Mouse (Mus musculus): ENCODE measurements around the gene Lpin3.
A peak's percentile ranks its signal among the peaks of the same experiment; 100 is the strongest.

The Lpin3 gene

DNA sequence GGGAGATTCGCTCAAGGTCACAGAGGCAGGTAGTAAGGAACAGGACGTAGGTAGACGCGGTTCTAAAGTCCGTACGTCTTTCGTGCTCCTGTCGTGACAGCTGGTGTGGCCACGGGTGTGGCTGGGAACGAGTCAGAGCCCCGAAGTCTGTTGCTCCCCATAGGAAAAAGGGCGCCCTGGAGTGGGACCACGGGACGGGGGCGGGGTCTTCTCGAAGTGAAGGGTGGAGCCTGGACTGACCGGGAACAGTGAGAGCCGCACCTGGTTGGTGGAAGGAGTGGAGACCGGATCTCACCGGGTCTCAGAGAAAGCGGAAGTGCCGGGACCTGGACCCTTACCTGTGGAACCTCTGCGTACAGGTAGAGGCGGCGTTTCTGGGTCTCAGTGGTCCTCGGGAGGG lies 7.4 kb downstream of the Lpin3 start:
- DNase-seq: peak; percentile 38

DNA sequence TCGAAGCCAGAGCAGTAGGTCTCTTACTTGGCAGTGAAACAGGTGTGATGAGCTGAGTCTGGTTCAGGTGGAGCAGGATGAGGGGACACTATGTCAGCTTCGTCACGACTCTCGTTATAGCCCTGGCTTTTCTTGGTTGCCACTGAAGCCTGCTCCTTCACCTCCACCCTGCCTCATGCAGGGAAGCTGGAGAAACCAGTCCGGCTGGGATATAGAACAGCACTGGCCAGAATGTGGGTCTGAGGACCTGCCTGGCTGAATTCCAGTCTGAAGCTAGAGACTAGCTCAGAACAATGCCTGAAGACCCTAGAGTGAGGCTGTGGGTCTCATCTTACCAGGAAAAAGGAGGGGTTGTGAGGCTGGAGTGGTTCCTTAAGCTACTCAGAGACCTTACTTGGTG lies 10.6 kb downstream of the Lpin3 start:
- no peak for DNase-seq

DNA sequence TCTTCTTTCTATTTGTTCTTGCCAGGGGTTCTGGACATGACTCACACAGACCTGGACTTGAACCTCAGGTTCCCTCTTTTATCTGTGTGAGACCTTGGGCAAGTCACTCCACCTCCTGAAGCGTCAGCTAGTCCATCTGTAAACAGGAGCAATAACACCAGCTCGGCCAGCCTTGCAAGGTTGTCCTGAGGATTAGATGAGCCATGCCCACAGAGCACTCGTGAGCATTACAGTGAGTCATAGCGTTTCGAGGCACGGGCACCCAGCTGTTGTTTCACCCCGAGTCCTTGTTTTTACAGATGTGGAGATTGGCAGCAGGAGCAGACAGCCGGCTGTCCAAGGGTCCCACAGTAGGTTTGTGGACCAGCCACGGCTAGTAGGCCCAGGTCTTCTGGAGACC lies 11.2 kb downstream of the Lpin3 start:
- DNase-seq: no peak

DNA sequence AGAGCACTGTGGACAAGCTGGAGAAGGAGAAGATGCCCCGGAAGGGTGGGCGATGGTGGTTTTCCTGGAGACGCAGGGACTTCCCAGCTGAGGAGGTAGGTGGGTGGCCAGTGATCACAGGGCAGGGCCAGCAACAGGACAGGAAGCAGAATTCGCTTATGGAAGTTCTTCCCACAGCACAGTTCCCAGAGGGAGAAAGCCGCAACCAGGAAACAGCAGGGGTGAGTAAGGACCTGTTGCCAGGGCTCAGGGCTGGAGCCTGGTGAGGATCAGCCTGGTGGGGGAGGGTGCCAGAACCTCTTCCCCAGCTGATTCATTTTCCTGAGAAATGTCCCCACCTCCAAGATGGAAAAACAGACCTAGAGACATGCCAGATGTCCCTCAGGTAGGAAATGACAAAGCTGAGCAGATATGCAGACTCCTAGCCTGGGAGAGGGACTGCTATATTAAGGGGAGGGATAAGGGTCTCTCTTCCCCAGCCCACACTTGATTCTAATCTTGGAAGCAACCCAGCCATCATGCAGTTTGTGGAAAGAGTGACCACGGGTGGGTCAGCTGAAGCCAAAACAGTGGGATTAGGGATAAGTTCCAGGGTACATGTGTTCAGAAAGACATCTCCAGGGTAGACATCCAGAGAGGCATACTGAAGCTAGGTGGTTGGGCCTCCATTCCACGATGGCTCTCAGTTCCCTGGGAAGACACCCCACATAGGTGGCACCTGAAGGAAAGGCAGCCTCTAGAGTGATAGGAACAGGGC lies 21.4 kb downstream of the Lpin3 start:
- no peak for DNase-seq

DNA sequence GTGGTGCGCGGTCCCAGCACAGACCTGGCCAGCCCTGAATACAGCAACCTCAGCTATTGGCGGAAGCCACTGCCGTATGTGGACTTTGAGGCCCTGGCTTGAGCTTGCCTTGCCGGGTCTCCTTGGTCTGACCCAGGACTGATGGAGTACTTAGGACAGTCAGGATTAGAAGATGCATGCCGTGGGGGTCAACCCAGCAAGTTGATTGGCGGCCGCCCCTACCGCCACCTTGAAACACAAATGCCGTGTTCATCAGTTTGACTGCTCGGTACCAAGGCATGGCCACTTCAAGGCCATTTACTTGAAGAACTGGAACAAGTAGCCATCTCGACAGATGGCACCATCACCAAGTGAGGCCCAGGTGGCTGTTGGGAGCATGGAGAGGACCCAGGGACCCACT lies 24.8 kb downstream of the Lpin3 start:
- DNase-seq: peak; percentile 36

DNA sequence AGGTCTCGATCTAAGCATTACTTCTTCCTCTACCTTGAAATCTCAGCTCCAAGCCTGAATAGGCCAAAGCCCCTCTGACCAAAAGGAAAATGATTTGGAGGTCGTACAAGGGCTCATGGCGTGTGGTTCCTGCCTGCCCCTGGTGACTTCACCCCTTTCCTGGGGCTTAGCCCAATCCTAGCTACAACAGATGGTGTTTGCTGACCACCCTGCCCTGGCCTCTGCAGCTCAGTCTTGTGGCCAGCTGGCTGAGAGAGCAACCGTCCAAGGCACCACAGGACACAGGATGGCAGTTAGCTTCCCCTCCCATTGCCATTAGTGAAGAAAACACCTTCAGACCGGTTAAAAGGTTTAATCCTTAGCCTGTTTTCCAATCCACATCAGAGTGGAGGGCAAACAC lies 25.6 kb downstream of the Lpin3 start:
- DNase-seq: peak; percentile 80

DNA sequence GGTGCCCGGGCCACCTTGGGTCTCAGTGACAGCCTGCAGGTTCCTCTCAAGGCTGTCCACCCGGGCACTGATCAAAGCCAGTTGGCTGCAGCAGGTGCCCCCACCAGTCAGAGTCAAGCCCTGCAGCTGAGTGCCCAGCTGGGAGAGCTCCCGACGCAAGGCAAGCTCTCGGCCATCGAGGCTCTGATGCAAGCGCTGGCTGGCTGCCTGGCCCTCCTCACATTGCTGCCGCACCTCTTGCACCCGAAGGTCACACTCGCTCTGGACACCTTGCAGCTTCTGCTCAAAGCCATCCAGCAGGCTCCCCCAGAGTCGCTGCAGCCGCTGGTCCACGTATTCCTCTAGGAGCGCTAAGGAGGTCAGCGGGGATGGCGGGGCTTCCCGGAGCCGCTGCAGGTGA lies 28.1 kb downstream of the Lpin3 start:
- DNase-seq: peak; percentile 27

DNA sequence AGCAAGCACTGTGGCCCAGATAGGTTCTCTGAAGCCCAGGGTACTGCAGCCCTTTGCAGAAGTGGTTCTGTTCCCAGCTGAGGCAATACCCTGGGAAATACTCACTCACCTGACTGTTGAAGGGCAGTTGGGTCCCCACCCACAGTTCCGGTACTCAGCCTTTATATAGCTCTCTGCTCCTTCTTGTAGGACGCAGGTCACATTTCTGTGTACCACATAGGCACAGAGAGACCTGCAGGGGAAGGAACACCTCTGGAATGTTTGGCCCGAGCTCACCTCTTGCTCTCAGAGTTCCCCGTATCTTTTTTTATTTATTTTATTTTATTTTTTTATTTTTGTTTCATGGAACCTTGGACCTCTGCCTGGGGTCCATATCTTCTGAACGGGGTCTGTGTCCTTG lies 30.2 kb downstream of the Lpin3 start:
- no peak for DNase-seq

DNA sequence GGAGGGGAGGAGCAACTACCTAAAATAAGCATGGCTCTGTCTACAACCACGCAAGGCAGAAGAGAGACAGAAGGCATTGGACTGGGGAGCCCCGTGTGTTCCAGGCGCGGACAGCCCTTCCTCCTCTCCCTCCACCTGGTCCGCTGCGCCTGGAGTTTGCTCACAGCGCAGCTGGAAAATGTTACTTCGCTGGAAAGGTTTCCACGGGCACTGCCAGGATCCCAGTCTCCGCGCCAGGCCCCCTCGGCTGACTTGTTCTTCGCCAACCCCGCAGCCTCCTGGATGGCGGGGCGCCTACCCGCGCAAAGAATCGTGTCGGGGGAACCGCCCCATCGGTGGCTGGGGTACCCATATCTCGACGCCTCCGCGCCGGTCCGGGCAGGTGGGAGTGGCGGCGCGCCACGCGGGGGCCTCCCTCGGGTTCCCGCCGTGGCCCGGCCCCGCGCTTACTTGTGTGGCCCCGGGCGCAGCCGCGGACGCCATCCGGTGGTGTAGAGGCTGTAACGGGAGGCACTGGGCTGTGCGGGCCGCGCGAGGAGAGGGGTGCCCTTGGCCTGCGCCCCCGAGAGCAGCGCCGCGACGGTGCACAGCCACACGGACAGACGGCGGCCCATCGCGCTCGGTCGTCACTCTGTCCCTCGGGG lies 31.2 kb downstream of the Lpin3 start:
- DNase-seq: peak; percentile 40

DNA sequence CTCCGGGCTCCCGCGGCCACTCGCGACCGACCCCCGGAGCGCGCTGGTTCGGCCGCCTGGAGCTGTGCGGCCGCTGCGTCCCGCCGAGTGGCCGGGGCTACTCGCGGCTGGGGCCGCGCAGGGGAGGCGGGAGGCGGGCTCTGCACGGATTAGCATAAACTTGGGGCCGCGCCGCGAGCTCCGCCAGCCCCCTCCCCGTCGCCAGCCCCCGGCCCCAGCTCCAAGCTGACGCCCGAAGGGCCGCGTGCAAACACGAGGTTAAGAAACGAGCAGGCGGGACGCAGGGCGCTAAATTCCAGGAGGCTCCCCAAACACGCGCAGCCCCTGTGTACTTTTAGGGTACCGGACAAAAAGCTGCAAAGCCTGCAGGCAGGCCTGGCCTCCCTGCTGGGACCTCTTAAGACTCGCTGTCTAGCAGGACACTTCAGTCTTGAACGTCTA lies 31.8 kb downstream of the Lpin3 start, which contains the start of gene Emilin3:
Gene Emilin3, minus strand, starts transcription at position 98 of the 441 bp plus-strand sequence.
- DNase-seq: no peak

DNA sequence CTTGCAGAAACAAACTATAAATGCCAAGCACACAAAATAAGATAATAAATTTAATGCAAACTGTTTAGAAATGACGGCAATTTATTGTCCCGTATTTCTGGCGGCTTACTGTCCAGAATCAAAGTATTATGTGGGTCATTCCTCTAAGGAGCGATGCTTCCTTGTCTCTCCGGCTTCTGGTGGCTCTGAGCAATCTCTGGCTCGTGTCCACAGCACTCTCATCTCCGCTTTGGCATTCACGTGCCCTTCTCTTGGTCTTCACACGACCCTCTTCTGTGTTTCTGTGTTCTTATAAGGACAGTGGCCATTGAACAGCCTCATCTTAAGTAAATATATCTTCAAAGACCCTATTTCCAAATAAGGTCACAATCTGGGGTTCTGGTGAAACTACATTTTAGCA lies 34.2 kb downstream of the Lpin3 start:
- DNase-seq: no peak

DNA sequence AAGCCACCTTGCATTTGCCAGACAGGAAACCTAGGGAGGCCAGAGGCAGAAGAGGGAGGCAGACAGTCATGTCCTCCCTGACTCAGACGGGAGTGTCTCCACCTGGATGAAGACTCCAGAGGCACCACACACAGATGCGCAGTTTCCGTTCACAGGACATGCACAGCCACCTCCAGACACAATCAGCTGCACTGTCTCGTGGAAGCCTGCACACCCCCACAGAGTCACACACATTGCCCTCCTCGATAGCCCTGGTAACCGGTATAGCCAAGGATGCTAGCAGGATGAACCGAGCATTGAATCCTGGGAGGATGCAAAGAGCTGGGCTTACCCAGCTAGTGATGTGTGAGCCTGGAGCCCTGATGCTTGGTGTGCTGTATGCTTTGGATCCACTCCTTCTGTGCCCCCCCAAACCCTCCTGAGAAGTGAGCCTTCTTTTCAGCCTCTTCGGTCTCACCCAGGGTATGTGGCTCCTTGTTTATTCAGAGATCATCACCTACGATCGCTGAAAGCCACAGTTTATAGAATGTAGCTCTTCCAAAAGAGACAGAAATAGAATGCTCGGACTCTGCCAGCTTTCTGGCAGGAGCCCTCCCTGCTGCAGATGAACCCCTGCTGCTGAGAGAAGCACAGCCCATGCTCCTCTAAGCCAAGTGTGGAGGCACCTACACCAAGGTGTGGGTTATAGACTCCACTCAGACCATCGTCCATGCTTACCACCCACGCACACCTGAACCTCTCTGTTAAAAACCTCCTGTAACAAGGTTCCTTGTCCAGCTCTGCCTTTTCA lies 35.5 kb downstream of the Lpin3 start:
- peak; percentile 48 for DNase-seq

DNA sequence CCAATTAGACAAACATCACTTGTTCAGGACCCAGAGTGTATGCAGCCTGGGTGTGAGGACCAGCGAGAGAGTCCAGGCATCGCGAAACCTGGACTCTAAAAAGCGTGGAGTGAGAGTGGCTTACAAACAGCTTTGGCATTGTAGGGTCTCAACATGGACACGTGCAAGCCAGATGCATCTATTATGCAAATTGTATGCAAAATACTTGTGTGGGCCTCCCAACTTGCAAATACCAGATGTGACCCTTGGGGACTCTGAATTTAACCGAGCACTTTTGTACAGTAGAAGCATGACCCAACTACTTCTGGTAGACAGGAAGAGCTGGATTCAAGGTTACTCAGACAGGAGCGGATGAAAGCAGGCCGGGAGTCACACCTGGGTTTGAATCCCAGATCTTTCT lies 36.2 kb downstream of the Lpin3 start:
- DNase-seq: no peak

DNA sequence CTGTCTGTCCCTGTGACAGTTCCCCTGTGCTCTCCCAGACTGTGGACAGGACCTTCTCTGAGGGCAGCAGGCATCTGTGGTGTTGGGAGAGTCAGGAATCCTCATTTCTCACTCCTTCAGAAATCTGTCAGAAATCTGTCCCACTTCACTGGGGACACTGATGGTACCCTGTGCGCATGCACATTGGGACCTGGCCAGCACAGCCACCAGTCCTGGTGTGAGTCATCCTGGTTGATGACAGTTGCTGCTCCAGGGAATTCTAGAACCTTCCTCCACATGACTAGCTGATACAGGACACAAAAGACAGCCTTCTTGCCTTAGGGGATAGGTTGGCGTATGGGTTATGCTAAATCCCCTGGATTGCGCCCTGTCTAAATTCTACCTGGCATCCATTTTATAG lies 36.8 kb downstream of the Lpin3 start:
- DNase-seq: no peak

DNA sequence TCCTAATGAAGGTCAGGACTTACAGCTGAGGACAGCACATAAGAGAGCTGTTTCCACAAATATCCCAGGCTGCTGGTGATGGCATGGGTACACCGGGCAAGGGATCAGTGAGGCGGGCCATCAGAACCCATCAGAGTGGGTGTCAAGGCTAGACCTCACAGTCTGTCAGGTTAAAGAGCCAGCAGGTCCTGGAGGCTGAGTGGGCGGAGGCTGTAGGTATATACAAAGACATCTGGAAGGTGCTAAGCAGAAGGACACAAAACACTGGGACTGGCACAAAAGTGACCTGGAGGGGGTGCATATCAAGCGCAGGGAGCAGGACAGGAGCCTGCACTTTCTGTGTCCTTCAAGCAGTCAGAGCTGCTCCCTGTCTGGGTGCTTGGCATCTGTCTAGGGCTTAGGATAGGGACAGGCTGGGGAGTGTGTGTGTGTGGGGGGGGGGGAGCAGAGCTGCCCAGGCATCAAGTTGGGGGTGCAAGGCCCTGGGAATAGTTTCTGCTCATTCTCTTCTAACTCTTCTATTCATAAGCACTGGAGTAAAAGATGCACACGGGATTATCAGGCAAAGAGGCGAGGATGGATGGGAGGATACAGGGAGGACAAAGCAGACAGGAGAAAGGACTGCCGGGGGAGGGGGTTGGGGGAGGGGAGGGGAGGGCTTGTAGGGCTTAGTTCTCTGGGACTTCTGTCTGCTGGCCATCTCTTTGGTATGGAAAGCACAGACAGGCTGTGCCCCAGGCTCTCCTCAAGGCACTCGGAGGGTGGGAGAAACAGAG lies 37.9 kb downstream of the Lpin3 start:
- no peak for DNase-seq

DNA sequence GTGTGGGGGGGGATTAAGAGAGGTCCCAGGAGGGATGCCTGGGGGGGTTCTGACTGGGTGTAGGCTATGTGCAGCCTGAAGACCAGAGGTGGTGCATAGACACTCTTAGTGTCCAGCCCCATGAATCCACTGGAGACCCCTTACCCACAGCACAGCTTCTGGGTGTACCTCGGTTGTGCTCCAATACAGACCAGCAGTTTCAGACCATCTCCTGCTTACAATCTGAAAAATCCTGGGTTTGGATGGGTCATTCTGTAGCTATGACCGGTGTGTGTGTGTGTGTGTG lies 38.4 kb downstream of the Lpin3 start:
- DNase-seq: no peak

DNA sequence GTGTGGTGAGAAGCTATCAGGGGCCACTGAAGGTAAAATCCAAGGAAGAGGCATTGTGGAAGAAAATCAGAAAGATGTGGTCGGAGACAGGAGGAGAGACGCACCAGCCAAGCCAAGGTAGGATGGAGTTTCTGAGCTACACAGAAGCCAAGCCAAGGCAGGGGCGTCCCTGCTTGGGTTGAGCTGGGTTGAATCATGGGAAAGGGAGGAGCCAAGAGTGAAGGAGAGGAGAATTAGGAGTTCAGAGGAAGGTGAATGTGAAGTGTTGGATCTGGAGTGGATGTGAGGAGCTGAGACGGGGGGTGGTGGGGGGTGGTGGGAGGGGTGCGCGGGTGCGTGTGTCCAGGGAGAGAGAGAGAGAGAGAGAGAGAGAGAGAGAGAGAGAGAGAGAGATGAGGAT lies 40.8 kb downstream of the Lpin3 start:
- DNase-seq: no peak

DNA sequence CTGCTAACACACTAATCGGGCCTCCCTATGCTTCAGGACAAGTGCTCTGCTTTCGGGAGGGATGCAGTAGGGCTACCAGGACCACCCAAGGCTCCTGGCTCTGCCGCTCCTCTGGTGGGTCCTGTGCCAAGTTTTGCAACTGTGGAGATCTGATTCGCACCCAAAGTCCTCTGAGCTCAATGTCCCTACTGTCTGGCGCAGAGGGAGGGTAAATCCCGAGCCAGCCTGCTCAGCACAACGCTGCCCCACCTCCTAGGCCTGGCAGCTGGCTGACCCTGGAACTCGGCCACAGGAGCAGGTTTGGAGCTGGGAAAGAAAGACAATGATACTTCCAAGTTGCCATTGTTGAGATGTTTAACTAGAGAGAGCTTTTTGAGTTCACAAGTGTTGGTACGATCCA lies 44.7 kb downstream of the Lpin3 start:
- no peak for DNase-seq

DNA sequence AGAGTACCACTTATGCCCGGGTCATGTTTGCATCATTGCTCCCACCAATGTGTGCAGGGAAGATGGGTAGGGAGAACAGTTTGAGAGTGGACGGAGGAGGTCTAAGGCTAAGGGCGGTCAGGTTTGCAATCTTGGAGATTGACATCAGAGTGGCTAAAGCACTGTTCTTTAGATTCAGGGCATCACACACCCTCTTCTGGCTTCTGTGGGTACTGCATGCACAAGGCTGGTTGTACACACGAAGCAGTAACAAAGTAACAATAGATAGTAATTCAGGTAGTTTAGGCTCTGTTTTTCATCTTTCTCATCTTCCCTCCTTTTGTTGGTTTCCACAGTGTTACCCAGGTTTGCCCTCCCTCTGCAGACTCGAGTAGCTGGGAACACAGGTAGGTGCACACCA lies 50.9 kb downstream of the Lpin3 start:
- DNase-seq: no peak

DNA sequence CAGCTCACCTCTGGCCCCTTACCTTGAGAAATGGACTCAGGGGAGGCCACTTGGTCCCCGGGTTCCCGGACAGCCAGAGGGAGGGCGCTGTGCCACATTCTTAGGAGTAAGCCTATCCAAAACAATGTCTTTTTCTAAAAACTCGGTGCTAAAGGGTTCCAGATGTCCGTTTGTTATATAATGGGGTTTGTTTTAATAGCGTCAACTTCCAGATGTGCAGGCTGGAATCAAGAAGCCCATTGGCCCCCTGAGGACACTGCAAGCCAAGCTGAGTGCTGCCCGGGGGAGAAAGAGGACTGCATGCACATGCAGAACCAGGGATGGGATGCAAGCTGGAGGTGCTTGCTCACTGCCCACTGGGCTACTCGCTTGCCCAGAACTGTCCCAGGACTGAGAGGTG lies 51.9 kb downstream of the Lpin3 start:
- no peak for DNase-seq

DNA sequence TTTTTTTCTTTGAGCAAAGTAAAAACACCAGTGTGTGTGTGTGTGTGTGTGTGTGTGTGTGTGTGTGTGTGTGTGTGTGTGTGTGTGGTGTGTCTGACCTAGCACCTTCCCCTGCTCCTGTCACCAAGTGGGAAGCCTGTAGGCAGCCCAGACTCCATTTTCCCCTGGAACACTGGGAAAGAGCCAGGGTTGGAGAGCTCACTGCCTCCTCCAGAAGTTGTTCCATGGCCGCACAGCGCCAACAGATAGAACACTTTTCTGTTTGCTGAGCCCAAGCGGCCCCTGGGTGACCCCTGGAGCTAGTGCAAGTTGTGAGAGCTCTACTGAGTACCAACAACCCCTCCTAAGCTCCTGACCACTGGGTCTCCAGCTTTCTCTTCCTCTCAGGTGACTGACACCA lies 52.5 kb downstream of the Lpin3 start:
- no peak for DNase-seq

DNA sequence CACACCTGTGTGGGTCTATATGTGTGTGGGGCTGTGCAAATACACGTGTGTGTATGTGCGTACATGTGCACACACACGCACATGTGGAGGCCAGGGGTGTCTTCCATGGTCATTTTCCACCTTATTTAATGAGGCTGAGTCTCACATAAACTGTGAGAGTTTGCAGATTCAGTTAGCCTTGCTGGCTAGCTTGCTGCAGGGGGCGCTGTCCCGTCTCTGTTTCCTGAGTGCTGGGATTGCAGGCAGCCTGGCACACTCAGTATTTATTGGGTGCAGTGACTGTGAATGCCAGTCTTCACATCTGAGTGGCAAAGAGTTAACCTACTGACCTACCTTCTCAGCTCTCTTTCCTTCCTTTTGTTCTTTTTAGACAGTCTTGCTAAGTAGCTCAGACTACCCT lies 53.4 kb downstream of the Lpin3 start:
- DNase-seq: no peak

DNA sequence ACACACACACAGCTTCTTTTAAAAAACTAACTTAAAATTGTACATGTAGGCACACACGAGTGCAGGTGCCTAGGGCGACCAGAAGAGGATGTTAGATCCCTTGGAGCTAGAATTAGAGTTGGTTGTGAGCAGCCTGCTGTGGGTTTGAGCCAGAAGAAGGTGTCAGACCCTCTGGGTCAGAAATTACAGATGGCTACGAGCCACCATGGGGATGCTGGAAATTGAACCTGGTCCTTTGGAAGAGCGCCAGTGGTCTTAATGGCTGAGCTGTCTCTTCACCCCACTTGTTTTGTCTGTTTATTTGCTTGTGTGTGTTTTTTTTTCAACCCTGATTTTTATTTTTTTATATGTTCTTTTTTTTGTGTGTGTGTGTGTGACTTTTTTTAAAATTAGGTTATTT lies 54.0 kb downstream of the Lpin3 start:
- DNase-seq: no peak
